Mouse (Mus musculus) ES-CJ7 (cell line): ENCODE results near the gene Olfr1258.
A peak's percentile ranks its signal among the peaks of the same experiment; 100 is the strongest.

ENCODE experiments used
- DNase-seq: peaks from one replicate; pipeline ENCODE4 v3.0.0; 2011; ENCODE audit warnings: low read depth, low spot score

Gene Olfr1258

GRCm38 (mm10) chr2:89927009-89927408 lies at the start of gene Olfr1258:
TSS of gene Olfr1258 (plus strand) at chr2:89927309.
- DNase-seq = no peak

GRCm38 (mm10) chr2:89878137-89878536 lies 49.0 kb upstream of the Olfr1258 start, which contains the start of gene Olfr1257:
TSS of gene Olfr1257 (plus strand) at chr2:89878437.
- DNase-seq = no peak

- peak; percentile 4 for DNase-seq
These were observed 14.5 kb upstream of the Olfr1258 start for GRCm38 (mm10) chr2:89912616-89913015.

- DNase-seq = no peak
These were observed 21.5 kb downstream of the Olfr1258 start, which contains the start of gene Olfr1259 for GRCm38 (mm10) chr2:89948564-89948963. TSS of gene Olfr1259 (minus strand) at chr2:89948664.

- no peak for DNase-seq
These were observed 47.1 kb downstream of the Olfr1258 start, which contains the start of gene Olfr1260 for GRCm38 (mm10) chr2:89974184-89974583. TSS of gene Olfr1260 (plus strand) at chr2:89974340.

- DNase-seq = no peak
These were observed 50.6 kb downstream of the Olfr1258 start for GRCm38 (mm10) chr2:89977709-89978108.
